Mouse (Mus musculus): ENCODE measurements at regions not wholly inside any gene's neighbourhood (a gene's known extent, or its start where the extent isn't known, plus 50 kb on each side); places are given as distances from the start of the nearest gene placed in this dataset.

- peak; percentile 24 for DNase-seq (ENCODE audit: low spot score)
Observed at GRCm38 (mm10) chr13:44506975-44507374, 222.3 kb upstream of the Jarid2 start.

- DNase-seq (ENCODE audit: low spot score) = no peak
Observed at GRCm38 (mm10) chr13:44509526-44510159, 219.6 kb upstream of the Jarid2 start.

- DNase-seq (ENCODE audit: low spot score) = no peak
Observed at GRCm38 (mm10) chr13:44513378-44514285, 215.6 kb upstream of the Jarid2 start.

- DNase-seq (ENCODE audit: low spot score) = no peak
Observed at GRCm38 (mm10) chr13:44514636-44515158, 214.6 kb upstream of the Jarid2 start.

GRCm38 (mm10) chr13:44516863-44517262, 212.4 kb upstream of the Jarid2 start:
- no peak for DNase-seq (ENCODE audit: low spot score)

GRCm38 (mm10) chr13:44517312-44517711, 212.0 kb upstream of the Jarid2 start:
- DNase-seq (ENCODE audit: low spot score) = no peak

GRCm38 (mm10) chr13:44518215-44518614, 211.1 kb upstream of the Jarid2 start:
- no peak for DNase-seq (ENCODE audit: low spot score)

GRCm38 (mm10) chr13:44523516-44523915, 205.8 kb upstream of the Jarid2 start:
- no peak for DNase-seq (ENCODE audit: low spot score)

- no peak for DNase-seq (ENCODE audit: low spot score)
Observed at GRCm38 (mm10) chr13:44530867-44531564, 198.3 kb upstream of the Jarid2 start.

- no peak for DNase-seq (ENCODE audit: low spot score)
Observed at GRCm38 (mm10) chr13:44532631-44533180, 196.6 kb upstream of the Jarid2 start.

GRCm38 (mm10) chr13:44534575-44535080, 194.6 kb upstream of the Jarid2 start:
- DNase-seq (ENCODE audit: low spot score) = no peak

- no peak for DNase-seq (ENCODE audit: low spot score)
Observed at GRCm38 (mm10) chr13:44535441-44535840, 193.8 kb upstream of the Jarid2 start.

GRCm38 (mm10) chr13:44538238-44538637, 191.0 kb upstream of the Jarid2 start:
- no peak for DNase-seq (ENCODE audit: low spot score)

- no peak for DNase-seq (ENCODE audit: low spot score)
Observed at GRCm38 (mm10) chr13:44540401-44540800, 188.9 kb upstream of the Jarid2 start.

GRCm38 (mm10) chr13:44541243-44541653, 188.0 kb upstream of the Jarid2 start:
- DNase-seq (ENCODE audit: low spot score) = peak; percentile 23

GRCm38 (mm10) chr13:44544786-44545185, 184.5 kb upstream of the Jarid2 start:
- DNase-seq (ENCODE audit: low spot score) = no peak

- DNase-seq (ENCODE audit: low spot score) = no peak
Observed at GRCm38 (mm10) chr13:44546289-44546688, 183.0 kb upstream of the Jarid2 start.

GRCm38 (mm10) chr13:44548880-44549279, 180.4 kb upstream of the Jarid2 start:
- no peak for DNase-seq (ENCODE audit: low spot score)

GRCm38 (mm10) chr13:44553363-44553762, 175.9 kb upstream of the Jarid2 start:
- no peak for DNase-seq (ENCODE audit: low spot score)

GRCm38 (mm10) chr13:44554686-44555463, 174.4 kb upstream of the Jarid2 start:
- DNase-seq (ENCODE audit: low spot score) = no peak

- no peak for DNase-seq (ENCODE audit: low spot score)
Observed at GRCm38 (mm10) chr13:44555979-44556378, 173.3 kb upstream of the Jarid2 start.
